Mouse (Mus musculus) gastrocnemius, postnatal 36 days (tissue): ENCODE data around the gene Tnr. TPM values are rescaled to one million over a fixed set of nuclear protein-coding genes. Genes with fewer than 3 reads are reported as not detected.

ENCODE experiments used
- DNase-seq, 2 experiments: peaks; one replicate each; pipeline ENCODE4 v3.0.0; 2022
- intact Hi-C: fragments of 180-260 bp; cut with DNase I; formaldehyde crosslinking; loops from one replicate; pipeline ENCODE4 v1.15.1; 2025
- total RNA-seq, 2 experiments: library from RNA; stranded (reverse); gene quantifications; 2 replicates each; pipeline ENCODE4 v1.2.3; 2021

Gene Tnr
- total RNA-seq, 2 experiments from 2014 or later = not detected

DNA sequence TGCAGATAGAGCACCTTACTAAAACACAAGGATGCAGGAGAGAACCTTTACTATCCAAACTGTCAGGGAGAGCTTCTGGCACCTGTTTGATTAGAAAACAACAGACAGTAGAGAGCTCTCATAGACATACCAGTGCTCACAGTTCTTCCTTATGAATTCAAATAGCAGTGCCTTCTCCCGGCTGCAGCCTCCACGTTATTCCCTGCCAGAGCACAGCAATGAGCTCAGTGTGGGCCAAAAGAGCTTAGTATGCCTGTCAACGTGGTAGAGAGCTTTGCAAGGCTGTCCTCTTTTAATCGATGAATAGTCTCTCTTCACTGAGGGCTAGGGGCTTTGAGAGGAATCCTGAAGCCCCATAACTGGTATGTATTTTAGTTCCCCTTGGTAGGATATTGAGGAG lies 173.1 kb downstream of the Tnr start:
- intact Hi-C loops = no loop called here
- DNase-seq = no peak

DNA sequence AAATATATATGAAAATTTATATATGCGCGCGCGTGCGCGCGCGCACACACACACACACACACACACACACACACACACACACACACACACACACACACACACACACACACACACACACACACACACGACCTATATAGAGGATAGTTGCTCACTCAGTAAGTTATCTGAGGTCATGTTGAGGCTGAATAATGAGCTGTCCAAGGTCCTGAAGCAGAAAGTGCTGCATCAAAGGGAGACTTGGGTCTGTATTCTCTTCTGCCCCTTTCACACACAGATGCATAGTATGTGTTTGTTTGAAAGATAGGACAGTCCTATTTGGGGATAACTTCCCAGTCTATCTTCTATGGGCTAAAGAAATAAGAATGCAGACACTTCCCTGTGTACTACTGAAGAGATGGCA lies 178.5 kb downstream of the Tnr start:
- intact Hi-C loops = no loop called here
- DNase-seq = no peak

DNA sequence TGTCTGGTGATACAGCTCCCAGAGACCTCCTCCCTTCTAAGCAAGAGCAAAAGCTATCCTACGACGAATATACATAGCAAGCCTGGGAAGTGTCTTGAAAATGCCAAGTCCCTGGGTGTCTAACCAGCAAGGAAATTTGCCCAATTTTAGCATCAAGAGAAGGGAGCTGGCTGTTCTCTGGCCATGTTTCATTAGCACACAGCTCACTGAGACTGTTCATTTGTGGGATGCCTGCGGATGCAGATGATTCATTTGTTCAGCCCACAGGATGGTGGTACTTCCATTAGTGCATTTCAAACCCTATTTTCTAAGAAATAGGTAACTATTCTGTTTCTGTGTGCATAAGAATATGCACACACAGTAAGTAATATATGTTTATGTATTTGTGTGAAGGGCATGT lies 181.4 kb downstream of the Tnr start:
- no peak for DNase-seq
- intact Hi-C loops = no loop called here

DNA sequence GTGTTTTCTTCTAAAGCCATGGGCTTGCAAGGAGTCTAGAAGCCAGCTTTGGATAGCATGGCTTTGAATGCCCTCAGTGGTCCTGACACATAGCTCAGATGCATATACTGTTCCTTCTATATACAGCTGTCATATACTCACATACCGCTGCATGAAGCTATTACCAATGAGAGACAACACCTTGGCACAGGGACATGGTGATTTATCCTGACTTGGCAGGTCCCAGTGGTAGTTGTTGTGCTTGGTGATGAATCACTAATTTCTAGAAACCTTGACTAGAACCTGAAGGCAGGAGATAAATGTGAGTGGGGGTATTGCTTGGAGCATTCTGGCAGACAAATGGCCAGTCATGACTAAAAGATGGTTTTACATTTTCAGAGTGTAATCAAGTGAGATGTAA lies 192.7 kb downstream of the Tnr start:
- intact Hi-C loops = no loop called here
- DNase-seq = no peak

DNA sequence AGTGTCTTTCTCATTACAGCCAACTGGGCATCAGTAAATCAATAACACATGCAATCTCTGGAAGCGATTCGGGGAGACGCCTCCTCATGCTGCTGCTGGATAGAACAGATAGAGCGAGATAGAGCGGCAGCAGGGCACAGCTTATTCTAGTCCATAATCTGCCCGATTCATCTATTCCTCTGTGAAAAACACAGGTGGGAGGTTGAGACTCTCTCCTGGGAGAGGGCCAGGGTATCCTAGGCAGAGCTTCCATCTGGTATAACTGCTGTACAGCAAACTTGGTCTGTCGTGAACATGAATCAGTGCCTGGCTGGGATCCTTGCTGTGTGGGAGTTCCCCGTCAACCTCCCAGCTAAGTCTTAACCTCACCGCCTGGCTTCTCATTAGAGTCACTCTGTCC lies 193.4 kb downstream of the Tnr start:
- intact Hi-C loops = no loop called here
- no peak for DNase-seq

DNA sequence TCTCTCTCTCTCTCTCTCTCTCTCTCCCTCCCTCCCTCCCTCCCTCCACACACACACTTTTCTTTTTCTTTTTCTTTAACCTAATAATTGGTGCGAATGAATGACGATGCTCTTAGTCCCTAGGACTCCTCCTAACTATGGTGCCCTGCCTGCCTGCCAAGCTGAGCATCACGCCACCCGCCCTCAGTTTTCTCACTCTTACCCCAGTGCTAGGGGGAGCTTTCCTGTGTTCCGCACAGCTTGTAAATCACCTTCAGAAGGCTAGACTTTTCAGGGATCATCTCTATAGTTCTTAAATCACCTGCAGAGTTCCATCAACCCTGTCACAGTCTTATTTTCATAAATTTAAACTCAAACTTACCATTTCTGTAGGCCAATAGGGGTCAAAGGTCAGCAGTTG lies 200.2 kb downstream of the Tnr start:
- intact Hi-C loops = no loop called here

DNA sequence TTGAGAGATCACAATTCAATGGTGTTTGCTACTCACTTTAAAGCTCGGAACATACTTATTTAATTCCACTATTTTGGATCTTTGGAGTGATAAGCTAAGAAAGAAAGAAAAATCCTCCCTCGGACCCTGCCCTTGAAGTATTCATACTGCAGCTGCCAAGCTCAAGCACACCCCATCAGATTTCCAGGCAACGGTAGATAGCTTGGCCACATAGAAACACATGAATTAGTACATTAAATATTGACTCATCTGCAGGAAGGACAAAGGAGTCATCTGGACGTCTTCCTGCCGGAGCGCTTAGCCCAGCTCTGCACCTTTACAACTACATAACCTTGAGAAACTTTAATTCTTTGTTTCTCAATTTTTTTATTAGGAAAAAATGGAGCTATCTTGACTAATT lies 205.7 kb downstream of the Tnr start:
- no peak for DNase-seq

More for the DNA sequence above, 200.2 kb downstream of the Tnr start:
- no peak for DNase-seq

DNA sequence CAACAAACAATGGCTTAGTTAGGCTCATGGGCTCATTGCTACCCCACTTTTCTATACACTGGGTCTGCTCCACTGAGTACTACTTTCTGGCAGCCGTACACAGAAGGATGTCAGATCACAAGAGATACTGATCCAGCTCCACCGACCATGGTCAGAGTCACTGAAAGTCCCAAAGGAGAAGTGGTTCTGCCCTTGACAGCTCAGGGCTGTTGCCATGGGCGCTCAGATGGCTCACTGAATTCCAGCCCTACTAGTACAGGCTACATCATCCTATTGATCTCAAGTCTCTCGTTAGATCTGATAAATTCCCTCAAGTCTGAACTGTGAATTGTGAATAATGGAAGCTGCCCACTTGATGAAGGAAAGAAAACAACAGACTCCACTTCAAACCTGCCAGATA lies 207.3 kb downstream of the Tnr start:
- intact Hi-C loops = no loop called here
- DNase-seq = no peak

More for the DNA sequence above, 205.7 kb downstream of the Tnr start:
- intact Hi-C loops = no loop called here

DNA sequence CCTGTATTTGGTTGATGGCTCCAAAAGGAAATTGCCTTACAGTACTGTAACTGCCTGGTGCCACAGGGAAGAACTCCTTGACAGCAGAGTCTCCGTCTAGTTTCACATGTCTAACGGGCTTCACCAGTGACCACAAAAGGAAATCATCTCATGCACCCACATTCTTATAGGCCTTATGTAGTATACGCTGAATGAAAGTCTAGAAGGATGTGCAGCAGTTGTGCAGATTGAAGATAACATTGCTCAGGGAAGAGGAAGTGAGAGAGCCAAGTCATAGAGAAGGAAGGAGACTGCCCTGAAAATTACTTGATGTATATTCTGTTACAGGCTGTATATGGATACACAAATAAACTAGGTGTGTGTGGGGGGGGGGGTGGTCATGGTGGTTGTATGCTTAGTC lies 211.5 kb downstream of the Tnr start:
- DNase-seq = no peak
- intact Hi-C loops = no loop called here

DNA sequence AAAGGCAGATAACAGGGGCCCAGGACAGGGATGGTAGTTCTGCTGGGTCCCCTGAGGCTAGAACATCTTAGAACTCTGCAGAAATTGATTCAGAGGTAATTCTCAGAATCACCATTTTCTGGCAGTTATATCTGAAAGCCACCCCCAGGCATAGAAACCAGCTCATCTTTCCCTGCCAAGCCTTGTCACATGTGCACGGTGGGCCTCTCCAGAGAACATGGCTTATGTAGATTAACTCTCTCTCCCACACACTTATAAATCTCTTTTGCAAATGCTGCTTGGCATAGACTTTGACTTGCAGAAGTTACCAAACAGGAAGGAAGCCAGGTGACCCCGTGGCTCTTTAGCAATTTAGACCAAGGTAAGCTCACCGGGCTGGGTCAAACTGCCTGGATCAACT lies 215.9 kb downstream of the Tnr start:
- intact Hi-C loops = no loop called here
- DNase-seq = no peak

DNA sequence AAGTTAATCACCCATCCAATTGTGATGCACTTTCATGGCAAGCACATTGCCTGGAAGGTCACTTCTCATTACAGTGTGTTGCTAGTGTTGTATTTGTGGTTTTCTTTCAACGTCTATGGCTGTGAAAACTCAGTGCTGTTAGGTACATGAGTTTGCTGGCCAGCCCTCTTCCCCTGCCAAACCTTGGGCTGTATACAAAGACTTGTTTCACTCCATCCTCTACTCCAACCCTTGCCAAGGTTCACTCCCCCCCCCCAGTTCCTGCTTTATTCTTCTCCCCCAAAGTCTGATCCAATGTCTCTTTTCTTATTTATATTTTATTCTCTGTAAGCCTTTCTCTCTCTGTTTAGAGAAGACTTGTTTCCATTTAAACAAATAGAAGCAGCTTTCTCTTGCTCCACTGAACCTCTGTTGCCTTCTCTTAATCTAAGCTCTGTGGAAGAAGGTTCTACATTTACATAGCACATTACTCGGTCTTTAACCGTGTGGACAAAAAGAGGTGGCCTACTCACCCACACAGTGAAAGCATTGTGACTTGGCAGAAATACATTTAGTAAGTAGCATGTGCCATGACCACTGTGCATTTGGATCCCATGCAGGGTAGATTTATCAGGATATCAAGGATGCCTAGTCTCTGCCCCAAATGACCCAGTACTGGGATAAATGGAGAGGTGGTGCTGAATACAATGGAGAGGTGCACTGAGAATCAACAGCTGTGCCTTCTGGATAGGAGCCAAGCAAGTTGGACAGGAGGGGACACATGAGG lies 217.9 kb downstream of the Tnr start:
- DNase-seq = no peak
- intact Hi-C loops = no loop called here

DNA sequence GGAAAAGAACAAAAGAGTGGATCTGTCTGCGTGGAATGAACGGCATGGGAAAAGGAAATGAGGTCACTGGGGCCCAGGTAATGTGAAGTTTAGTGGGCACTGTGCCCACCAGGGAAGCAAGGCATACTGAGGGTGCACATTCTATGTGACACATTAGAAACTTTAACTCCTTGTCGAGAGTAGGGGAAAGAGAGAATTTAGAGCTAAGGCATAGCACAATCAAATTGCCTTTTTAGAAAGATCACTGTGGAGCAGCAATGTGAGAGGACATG lies 218.4 kb downstream of the Tnr start:
- DNase-seq = no peak
- intact Hi-C loops = no loop called here

DNA sequence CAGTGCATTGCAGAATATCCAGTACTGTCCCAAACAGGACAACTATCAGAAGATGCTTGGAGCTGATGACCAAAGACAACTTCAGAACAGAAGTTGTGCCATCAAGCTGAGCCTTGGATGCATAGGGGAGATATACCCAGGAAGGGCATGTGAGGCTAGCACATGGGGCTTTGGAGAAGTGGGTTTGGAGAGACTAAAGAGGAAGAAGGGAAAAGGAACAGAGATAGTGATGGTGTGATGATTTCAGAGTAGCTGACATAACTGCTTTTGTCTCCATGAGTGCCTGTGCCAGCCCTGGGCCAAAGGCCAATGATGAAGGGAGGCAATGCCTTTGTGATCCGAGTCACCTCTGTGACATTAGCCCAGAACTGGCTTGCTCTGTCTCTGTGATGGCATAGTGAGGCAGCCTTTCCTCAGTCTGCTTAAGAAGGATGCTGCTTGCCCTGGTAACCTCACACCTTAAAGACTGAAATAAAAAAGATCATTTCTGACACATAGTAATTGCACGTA lies 220.2 kb downstream of the Tnr start:
- no peak for DNase-seq
- intact Hi-C loops = no loop called here

DNA sequence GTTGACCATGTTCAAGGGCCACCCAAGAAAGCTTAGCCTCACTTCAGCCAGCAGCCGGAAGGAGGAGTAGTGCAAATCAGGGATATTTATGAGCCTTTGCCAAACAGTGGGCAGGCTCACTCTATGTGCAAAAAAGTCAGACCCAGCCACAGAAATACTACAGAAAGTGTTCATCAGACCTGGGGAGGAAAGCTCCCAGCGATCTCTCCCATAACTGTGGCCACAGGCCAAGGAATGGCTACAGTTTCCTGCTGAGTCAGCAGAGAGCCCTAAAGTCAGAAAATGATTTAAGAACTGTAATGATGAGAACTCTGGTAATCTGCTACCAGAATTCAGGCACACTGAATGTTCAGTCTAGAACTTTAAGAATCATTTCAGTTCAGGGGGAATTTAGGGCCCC lies 221.7 kb downstream of the Tnr start:
- intact Hi-C loops = no loop called here
- no peak for DNase-seq

DNA sequence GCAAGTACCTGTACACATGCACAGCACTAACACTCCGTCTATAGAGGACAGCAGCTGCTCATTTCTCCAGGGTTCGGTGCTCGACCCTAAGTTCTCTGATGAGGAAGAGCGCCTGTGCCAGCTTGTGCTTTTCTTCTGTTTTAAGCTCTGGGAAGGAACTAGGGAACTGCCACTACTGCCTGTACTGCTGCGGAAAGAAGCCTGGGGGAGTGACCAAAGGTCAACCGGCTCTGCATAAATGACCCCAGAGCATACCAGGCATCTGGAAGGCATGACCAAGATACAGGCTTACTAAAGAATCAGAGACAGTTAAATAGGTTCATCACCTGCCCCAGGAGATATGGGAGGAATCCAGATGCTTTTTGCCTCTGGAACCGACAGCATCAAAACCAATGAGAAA lies 224.4 kb downstream of the Tnr start:
- DNase-seq = no peak
- intact Hi-C loops = no loop called here

DNA sequence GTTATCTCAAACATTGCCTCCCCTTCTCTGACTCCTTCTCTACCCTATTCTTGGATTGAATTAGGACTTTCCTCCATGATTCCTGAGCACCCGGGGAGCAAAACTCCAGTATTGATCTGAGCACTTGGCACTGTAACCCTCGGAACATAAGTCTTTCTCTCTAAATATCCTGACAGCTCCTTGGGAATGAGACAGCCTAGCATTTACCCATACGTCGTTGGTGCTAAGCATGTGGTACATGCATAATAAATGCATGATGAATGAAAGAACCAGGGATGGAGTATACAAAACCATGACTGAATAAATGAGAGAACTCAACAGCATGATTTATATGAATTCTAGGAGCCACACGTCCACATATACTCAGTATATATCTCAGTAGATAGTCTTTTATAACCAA lies 226.8 kb downstream of the Tnr start:
- intact Hi-C loops = no loop called here
- no peak for DNase-seq

DNA sequence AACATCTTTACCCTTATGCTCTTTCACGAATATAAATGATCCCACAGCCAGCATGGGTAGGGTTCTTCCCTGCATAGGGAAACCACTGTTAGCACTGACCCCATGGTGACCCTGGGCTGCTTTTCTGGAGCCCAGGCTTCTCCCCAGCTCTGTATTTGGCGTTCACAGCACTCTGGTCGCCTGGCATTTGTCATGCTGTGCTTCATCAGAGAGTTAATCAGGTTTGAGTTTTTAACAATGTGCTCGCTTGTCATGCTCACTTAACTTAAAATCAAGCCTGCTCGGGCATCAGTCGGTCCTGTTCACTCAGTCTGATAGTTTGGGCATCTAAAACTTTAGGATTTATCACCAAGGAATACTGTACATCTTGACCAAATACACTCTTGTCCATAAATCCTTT lies 227.3 kb downstream of the Tnr start:
- DNase-seq = no peak
- intact Hi-C loops = no loop called here

DNA sequence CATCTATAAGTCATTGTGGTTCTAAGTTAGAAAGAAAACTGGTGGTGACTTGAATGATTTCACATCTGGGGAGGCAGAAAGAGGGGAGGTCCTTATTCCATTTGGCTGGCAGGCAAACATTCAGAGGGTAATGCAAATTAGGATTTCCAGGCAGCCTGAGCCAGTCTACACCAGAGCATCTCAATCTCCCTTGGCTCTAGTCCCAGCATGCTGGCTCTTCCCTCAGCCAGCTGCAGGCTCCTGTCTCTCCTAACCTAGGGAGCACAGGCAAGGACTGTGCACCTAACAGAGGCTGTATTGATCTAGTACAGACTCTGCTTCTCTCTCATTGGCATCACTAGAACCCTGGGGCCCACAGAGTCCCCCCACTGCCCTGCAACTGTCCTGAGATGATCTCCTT lies 237.4 kb downstream of the Tnr start:
- intact Hi-C loops = no loop called here
- DNase-seq = no peak

DNA sequence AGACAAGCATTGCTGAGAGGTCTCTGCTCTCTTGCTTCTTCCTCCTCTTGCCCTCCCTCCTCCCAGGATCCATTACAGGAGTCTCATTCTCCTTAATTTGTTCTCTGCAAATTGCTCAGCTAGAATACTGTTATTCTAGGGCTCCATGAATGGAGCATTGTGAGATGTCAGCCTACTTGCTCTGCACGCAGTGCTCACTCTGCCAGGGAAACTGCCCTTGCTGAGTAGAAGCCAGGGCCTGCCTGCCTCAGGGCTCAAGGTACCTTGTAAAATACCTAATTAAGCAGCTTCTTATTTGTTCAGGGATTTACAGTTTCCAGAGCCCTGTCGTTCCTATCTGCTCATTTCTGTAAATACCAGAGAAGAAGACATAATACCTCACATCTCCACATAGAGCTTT lies 240.3 kb downstream of the Tnr start:
- no peak for DNase-seq
- intact Hi-C loops = no loop called here

DNA sequence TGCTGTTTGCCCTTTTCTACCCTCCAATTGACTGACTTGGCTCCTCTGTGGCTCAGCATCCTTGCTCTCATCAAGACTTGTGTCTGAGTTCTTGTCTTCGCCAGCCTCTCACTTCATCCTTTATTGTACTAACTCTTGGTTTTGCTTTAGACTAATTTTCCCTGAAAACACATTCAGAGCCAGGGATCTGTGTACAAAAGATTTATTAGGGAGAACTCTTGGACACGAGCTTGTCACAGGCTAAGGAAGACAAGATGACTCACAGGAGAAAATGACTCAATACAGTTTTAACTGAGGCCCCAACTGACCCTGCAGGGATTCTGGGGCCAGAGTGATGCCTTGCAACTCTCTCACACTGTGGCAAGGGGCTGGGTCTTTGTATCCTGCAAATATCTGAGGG lies 241.3 kb downstream of the Tnr start:
- DNase-seq = no peak
- intact Hi-C loops = no loop called here

DNA sequence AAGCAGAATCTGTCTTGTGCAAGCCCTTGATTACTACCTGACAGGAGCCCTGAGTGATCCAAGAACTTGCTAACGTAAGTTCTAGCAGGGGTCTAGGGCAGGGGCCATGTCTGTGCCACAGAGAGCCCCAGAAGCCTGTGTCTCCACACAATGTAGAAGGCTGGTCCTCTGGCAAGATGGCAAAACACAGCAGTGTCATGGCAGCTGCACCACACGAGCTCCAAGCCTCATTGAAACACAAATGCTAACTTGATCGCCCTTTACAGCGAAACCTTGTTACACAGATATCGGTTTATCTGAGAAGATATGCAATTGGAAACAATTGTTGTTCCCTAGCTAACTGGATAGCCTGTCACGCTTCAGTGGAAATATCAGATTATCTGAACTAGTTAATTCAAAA lies 246.4 kb downstream of the Tnr start:
- intact Hi-C loops = no loop called here
- DNase-seq = no peak

DNA sequence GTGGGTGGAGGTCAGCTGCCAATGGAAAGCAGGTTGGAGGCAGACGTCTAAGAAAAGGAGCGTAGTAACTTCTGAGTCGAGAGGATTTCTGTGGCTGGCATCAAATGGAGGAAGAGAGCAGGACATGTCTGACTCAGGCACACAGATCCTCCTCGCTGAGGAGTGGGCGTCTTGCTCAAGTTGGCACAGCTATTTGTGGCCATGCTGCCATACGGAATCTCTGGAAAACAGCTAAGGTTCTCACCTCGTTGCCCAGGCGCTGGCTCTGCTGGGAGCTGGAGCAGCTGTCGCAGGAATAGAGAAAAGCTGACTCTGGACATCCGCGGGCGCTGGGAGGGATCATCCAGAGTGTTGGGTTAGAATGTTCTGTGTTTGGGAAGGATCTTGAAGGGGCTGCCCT lies 250.1 kb downstream of the Tnr start:
- intact Hi-C loops = no loop called here
- no peak for DNase-seq

DNA sequence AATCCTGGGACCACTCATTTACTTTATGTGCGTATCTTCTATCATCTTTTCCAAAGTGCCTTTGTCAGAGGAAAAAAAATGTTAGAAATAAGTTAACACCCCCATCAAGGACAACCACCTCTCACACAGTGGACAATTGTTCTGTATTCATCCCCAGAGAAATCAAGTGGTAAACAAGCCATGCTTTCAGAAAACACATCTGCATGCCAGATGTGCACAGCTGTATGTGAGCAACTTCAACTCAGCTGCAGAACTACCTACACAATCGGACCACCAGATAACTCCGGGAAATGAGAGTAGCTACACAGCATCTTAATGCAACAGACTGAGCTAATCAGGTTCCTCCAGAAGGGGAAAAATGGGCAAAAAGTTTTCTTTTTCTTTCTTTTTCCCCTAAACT lies 251.6 kb downstream of the Tnr start:
- DNase-seq = no peak
- intact Hi-C loops = loop anchor here (5.0 kb wide), 1 partner anchor 248 kb away; no protein-coding TSS in a partner anchor
